Mouse (Mus musculus): ENCODE results near the gene Btbd3. TPM values are rescaled to one million over a fixed set of nuclear protein-coding genes. Genes with fewer than 3 reads are reported as not detected.
"Not testable (repeated sequence)": the region's sequence is repeated elsewhere in the genome, so short reads cannot be mapped to it uniquely, and the experiment has no call there.

Btbd3 gene
- polyA plus RNA-seq, 1 experiment from 2014 or later = 19.6 TPM

- not testable (repeated sequence) for H3K27ac ChIP-seq (ENCODE audit: low read depth, low read length); H3K9me3 ChIP-seq (ENCODE audit: control insufficient read depth, low read length); H3K36me3 ChIP-seq (ENCODE audit: control insufficient read depth, insufficient read depth, low read length); H3K4me2 ChIP-seq (ENCODE audit: low read depth); DNase-seq (ENCODE audit: low spot score); H3K27me3 ChIP-seq (ENCODE audit: control insufficient read depth, insufficient read depth, low read length); H3K4me3 ChIP-seq (ENCODE audit: low read depth, low read length); H3K4me1 ChIP-seq (ENCODE audit: control insufficient read depth, insufficient read depth, low read length); H3K9ac ChIP-seq (ENCODE audit: low read length); ATAC-seq (ENCODE audit: insufficient read depth, low FRiP score, low TSS enrichment)
- 87% methylated on average over 2 of the region's 2 CpGs for WGBS
Measured at GRCm38 (mm10) chr2:138334198-138334597, 77.8 kb downstream of the Btbd3 start.

- H3K9me3 ChIP-seq (ENCODE audit: control insufficient read depth, low read length) = no peaks in the 10 kb centered on the region
- ATAC-seq (ENCODE audit: insufficient read depth, low FRiP score, low TSS enrichment) = no peak
- no peak for DNase-seq (ENCODE audit: low spot score)
Measured at GRCm38 (mm10) chr2:138337886-138338494, 81.6 kb downstream of the Btbd3 start.

DNA sequence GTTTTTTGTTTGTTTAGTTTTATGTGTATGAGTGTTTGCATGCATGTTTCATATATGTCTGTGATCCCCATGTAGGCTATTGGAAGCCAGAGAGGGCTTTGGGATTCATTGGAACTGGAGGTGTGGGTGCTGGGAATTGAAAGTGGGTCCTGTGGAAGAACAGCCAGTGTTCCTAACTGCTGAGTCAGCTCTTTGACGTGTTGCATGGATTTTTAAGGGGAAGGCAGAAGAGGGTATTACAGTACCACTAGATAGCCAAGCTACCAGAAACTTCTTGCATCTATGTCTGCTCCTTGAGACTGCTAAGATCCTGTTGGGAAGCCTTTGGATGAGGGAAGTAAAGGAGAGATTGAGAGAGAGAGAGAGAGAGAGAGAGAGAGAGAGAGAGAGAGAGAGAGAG is 82.2 kb downstream of the Btbd3 start:
- no peak overlapping the region for H3K27ac ChIP-seq (ENCODE audit: low read depth, low read length)
- no peak overlapping the region for H3K4me3 ChIP-seq (ENCODE audit: low read depth, low read length)
- H3K4me2 ChIP-seq (ENCODE audit: low read depth) = no peak overlapping the region
- ATAC-seq (ENCODE audit: insufficient read depth, low FRiP score, low TSS enrichment) (no peak), DNase-seq (ENCODE audit: low spot score) (no peak)
- no peaks in the 10 kb centered on the region for H3K36me3 ChIP-seq (ENCODE audit: control insufficient read depth, insufficient read depth, low read length)
- H3K4me1 ChIP-seq (ENCODE audit: control insufficient read depth, insufficient read depth, low read length) = no peaks in the 10 kb centered on the region
- no peak overlapping the region for H3K9ac ChIP-seq (ENCODE audit: low read length)
- no peaks in the 10 kb centered on the region for H3K27me3 ChIP-seq (ENCODE audit: control insufficient read depth, insufficient read depth, low read length)
- no peaks in the 10 kb centered on the region for H3K9me3 ChIP-seq (ENCODE audit: control insufficient read depth, low read length)
- WGBS = 61% methylated on average over 1 of the region's 1 CpGs

More at GRCm38 (mm10) chr2:138337886-138338494, 81.6 kb downstream of the Btbd3 start:
- Histone ChIP-seq H3K27ac (ENCODE audit: low read depth, low read length) (no peak overlapping the region), H3K9ac (ENCODE audit: low read length) (no peak overlapping the region), H3K36me3 (ENCODE audit: control insufficient read depth, insufficient read depth, low read length) (no peaks in the 10 kb centered on the region), H3K4me2 (ENCODE audit: low read depth) (no peak overlapping the region), H3K4me3 (ENCODE audit: low read depth, low read length) (no peak overlapping the region), H3K4me1 (ENCODE audit: control insufficient read depth, insufficient read depth, low read length) (no peaks in the 10 kb centered on the region), H3K27me3 (ENCODE audit: control insufficient read depth, insufficient read depth, low read length) (no peaks in the 10 kb centered on the region)
- 72% methylated on average over 6 of the region's 6 CpGs for WGBS

GRCm38 (mm10) chr2:138355366-138355765 is 99.0 kb downstream of the Btbd3 start:
- ATAC-seq (ENCODE audit: insufficient read depth, low FRiP score, low TSS enrichment) = no peak
- Histone ChIP-seq H3K27me3 (ENCODE audit: control insufficient read depth, insufficient read depth, low read length) (no peaks in the 10 kb centered on the region), H3K9ac (ENCODE audit: low read length) (no peak overlapping the region), H3K36me3 (ENCODE audit: control insufficient read depth, insufficient read depth, low read length) (no peaks in the 10 kb centered on the region), H3K4me1 (ENCODE audit: control insufficient read depth, insufficient read depth, low read length) (no peaks in the 10 kb centered on the region), H3K4me3 (ENCODE audit: low read depth, low read length) (no peak overlapping the region), H3K9me3 (ENCODE audit: control insufficient read depth, low read length) (no peaks in the 10 kb centered on the region), H3K27ac (ENCODE audit: low read depth, low read length) (no peak overlapping the region), H3K4me2 (ENCODE audit: low read depth) (no peak overlapping the region)
- no peak for DNase-seq (ENCODE audit: low spot score)
- 93% methylated on average over 3 of the region's 3 CpGs for WGBS

DNA sequence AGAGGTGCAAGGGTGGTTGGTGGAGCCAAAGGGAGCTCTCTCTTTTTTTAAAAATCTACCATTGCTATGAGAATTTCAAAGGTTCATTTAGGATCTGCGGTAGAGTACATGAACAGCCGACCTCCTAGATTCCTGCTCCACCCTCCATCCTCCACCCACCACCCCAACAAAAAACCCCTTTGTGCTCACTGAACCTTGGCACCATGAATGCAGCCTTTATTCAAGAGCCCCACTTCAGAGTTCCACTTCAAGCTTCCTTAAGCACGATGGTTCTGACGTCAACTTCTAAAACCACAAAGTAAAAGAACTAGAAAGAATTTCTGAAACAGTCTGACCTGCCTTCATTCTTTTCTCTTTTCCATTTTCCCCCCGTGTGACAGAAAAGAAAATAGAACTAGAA is 106.1 kb downstream of the Btbd3 start:
- Histone ChIP-seq H3K4me1 (ENCODE audit: control insufficient read depth, insufficient read depth, low read length) (no peaks in the 10 kb centered on the region), H3K4me3 (ENCODE audit: low read depth, low read length) (no peak overlapping the region), H3K27me3 (ENCODE audit: control insufficient read depth, insufficient read depth, low read length) (no peaks in the 10 kb centered on the region), H3K9ac (ENCODE audit: low read length) (no peak overlapping the region), H3K4me2 (ENCODE audit: low read depth) (no peak overlapping the region), H3K27ac (ENCODE audit: low read depth, low read length) (no peak overlapping the region), H3K9me3 (ENCODE audit: control insufficient read depth, low read length) (no peaks in the 10 kb centered on the region), H3K36me3 (ENCODE audit: control insufficient read depth, insufficient read depth, low read length) (no peaks in the 10 kb centered on the region)
- WGBS = 68% methylated on average over 5 of the region's 5 CpGs
- DNase-seq (ENCODE audit: low spot score) (peak; percentile 10), ATAC-seq (ENCODE audit: insufficient read depth, low FRiP score, low TSS enrichment) (no peak)

- H3K9me3 ChIP-seq (ENCODE audit: control insufficient read depth, low read length) = no peaks in the 10 kb centered on the region
- no peak overlapping the region for H3K9ac ChIP-seq (ENCODE audit: low read length)
- no peaks in the 10 kb centered on the region for H3K36me3 ChIP-seq (ENCODE audit: control insufficient read depth, insufficient read depth, low read length)
- ATAC-seq (ENCODE audit: insufficient read depth, low FRiP score, low TSS enrichment) (no peak), DNase-seq (ENCODE audit: low spot score) (no peak)
- H3K4me1 ChIP-seq (ENCODE audit: control insufficient read depth, insufficient read depth, low read length) = no peaks in the 10 kb centered on the region
- no peaks in the 10 kb centered on the region for H3K27me3 ChIP-seq (ENCODE audit: control insufficient read depth, insufficient read depth, low read length)
- WGBS = 84% methylated on average over 4 of the region's 4 CpGs
- no peak overlapping the region for H3K27ac ChIP-seq (ENCODE audit: low read depth, low read length)
- H3K4me2 ChIP-seq (ENCODE audit: low read depth) = no peak overlapping the region
- H3K4me3 ChIP-seq (ENCODE audit: low read depth, low read length) = no peak overlapping the region
Measured at GRCm38 (mm10) chr2:138365391-138365790, 109.0 kb downstream of the Btbd3 start.

GRCm38 (mm10) chr2:138374556-138374955 is 118.2 kb downstream of the Btbd3 start:
- Histone ChIP-seq H3K36me3 (ENCODE audit: control insufficient read depth, insufficient read depth, low read length) (no peaks in the 10 kb centered on the region), H3K4me2 (ENCODE audit: low read depth) (no peak overlapping the region), H3K4me3 (ENCODE audit: low read depth, low read length) (no peak overlapping the region), H3K27ac (ENCODE audit: low read depth, low read length) (no peak overlapping the region), H3K4me1 (ENCODE audit: control insufficient read depth, insufficient read depth, low read length) (no peaks in the 10 kb centered on the region), H3K9me3 (ENCODE audit: control insufficient read depth, low read length) (no peaks in the 10 kb centered on the region), H3K9ac (ENCODE audit: low read length) (no peak overlapping the region), H3K27me3 (ENCODE audit: control insufficient read depth, insufficient read depth, low read length) (no peaks in the 10 kb centered on the region)
- ATAC-seq (ENCODE audit: insufficient read depth, low FRiP score, low TSS enrichment) (no peak), DNase-seq (ENCODE audit: low spot score) (no peak)
- 88% methylated on average over 5 of the region's 5 CpGs for WGBS

DNA sequence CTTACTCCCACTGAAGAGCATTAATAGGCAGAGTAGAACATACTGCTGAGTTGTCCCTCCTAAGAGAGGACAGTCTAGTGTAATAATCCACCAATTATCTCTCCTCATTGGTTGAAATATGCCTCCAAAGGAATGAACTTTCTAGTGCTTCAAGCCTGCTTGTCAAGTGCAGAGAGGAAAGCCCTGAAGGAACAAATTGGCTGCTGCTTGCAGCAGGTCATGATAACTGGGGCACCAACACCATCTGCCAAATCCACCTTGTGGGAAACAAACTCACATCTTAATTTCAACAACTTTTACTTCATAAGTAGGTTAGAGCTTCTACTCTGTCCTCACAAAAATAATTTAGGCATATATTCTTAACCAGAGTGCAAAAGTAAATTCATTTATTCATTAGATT is 122.5 kb downstream of the Btbd3 start:
- H3K4me3 ChIP-seq (ENCODE audit: low read depth, low read length) = no peak overlapping the region
- ATAC-seq (ENCODE audit: insufficient read depth, low FRiP score, low TSS enrichment) (no peak), DNase-seq (ENCODE audit: low spot score) (no peak)
- H3K9me3 ChIP-seq (ENCODE audit: control insufficient read depth, low read length) = no peaks in the 10 kb centered on the region
- no peak overlapping the region for H3K27ac ChIP-seq (ENCODE audit: low read depth, low read length)
- no peaks in the 10 kb centered on the region for H3K36me3 ChIP-seq (ENCODE audit: control insufficient read depth, insufficient read depth, low read length)
- H3K4me1 ChIP-seq (ENCODE audit: control insufficient read depth, insufficient read depth, low read length) = no peaks in the 10 kb centered on the region
- H3K4me2 ChIP-seq (ENCODE audit: low read depth) = no peak overlapping the region
- H3K9ac ChIP-seq (ENCODE audit: low read length) = no peak overlapping the region
- no peaks in the 10 kb centered on the region for H3K27me3 ChIP-seq (ENCODE audit: control insufficient read depth, insufficient read depth, low read length)

DNA sequence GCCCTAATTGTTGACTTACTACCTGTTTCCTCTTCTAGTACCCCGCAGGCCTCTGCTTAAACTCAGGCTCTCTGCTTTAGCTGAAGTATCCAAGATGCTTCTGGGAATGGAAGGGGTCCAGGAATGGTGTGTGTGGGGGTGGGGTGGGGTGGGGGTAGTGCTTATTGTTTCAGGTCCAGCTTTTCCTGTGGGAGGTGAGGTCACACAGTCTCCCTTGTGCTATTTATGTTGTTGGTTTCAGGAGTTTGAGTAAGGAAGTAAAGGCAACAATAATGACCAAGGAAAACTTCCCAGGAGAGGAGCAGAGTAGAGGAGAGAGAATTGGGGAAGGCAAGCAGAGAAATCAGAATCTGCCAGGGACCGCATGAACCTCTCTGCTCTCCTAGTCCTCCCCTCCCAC is 128.4 kb downstream of the Btbd3 start:
- H3K4me1 ChIP-seq (ENCODE audit: control insufficient read depth, insufficient read depth, low read length) = no peaks in the 10 kb centered on the region
- H3K9me3 ChIP-seq (ENCODE audit: control insufficient read depth, low read length) = no peaks in the 10 kb centered on the region
- WGBS = 87% methylated on average over 2 of the region's 2 CpGs
- H3K4me2 ChIP-seq (ENCODE audit: low read depth) = no peak overlapping the region
- ATAC-seq (ENCODE audit: insufficient read depth, low FRiP score, low TSS enrichment) (no peak), DNase-seq (ENCODE audit: low spot score) (no peak)
- no peaks in the 10 kb centered on the region for H3K36me3 ChIP-seq (ENCODE audit: control insufficient read depth, insufficient read depth, low read length)
- no peaks in the 10 kb centered on the region for H3K27me3 ChIP-seq (ENCODE audit: control insufficient read depth, insufficient read depth, low read length)
- H3K4me3 ChIP-seq (ENCODE audit: low read depth, low read length) = no peak overlapping the region
- no peak overlapping the region for H3K27ac ChIP-seq (ENCODE audit: low read depth, low read length)
- no peak overlapping the region for H3K9ac ChIP-seq (ENCODE audit: low read length)
